In the genomic region with DNA sequence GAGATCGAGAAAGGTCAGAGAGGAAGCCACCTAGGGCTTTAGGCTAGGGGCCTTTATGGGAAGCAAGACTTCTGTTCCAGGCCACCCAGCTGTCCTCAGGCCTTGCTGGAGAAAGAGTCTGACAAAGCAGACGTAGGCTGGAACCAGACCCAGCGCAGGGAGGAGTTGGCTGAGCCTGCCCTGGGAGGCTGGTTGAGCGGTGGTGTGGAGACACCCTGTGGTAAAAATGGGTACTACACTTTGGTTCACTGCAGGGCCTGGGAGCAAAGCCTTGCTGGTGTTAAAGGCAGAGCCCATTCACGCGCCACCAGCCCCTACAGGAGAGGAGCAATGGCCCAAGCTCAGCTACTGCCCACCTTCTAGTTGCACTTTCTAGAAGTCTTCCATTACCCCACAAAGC, we compare ENCODE assay signal across 7 mouse cellular contexts. TPM values are rescaled to one million over a fixed set of nuclear protein-coding genes. Genes with fewer than 3 reads are reported as not detected.
DNase-seq lines count a peak whose midpoint lies in the region; ATAC-seq lines count a peak whose summit lies in the region.

No protein-coding gene starts in this region.

- no peak overlapping the region for H3K4me3 ChIP-seq in limb, embryonic 10.5 days
- H3K4me3 ChIP-seq in midbrain, embryonic 14.5 days (replicated peaks; ENCODE audit: low read depth, low read length): no peak overlapping the region

- peak overlapping the region; percentile 69 for H3K27ac ChIP-seq in limb, embryonic 10.5 days
- no peak overlapping the region for H3K27ac ChIP-seq in midbrain, embryonic 14.5 days (replicated peaks; ENCODE audit: low read depth, low read length)

- no peaks in the 10 kb centered on the region for H3K36me3 ChIP-seq in limb, embryonic 10.5 days
- no peaks in the 10 kb centered on the region for H3K36me3 ChIP-seq in midbrain, embryonic 14.5 days (ENCODE audit: control insufficient read depth, insufficient read depth, low read length)

- H3K27me3 ChIP-seq in limb, embryonic 10.5 days (ENCODE audit: low read depth, poor library complexity, severe bottlenecking): peaks cover 10% of the 10 kb centered on the region; the same call in 1 of the 2 replicates
- H3K27me3 ChIP-seq in midbrain, embryonic 14.5 days (ENCODE audit: control insufficient read depth, insufficient read depth, low read length): no peaks in the 10 kb centered on the region

- no peaks in the 10 kb centered on the region for H3K9me3 ChIP-seq in limb, embryonic 10.5 days (replicated peaks)
- H3K9me3 ChIP-seq in midbrain, embryonic 14.5 days (ENCODE audit: control insufficient read depth, low read length): no peaks in the 10 kb centered on the region

- no peak overlapping the region for H3K9ac ChIP-seq in midbrain, embryonic 14.5 days (replicated peaks; ENCODE audit: low read length)

- WGBS in limb, embryonic 10.5 days: 10% methylated on average over 6 of the region's 6 CpGs
- 3% methylated on average over 6 of the region's 6 CpGs for WGBS in midbrain, embryonic 14.5 days

- peak; percentile 88 for ATAC-seq in granulocyte monocyte progenitor cell, adult 5-6 weeks (replicated peaks; ENCODE audit: poor library complexity, severe bottlenecking)
- ATAC-seq in midbrain, embryonic 14.5 days (ENCODE audit: low FRiP score, low TSS enrichment): peak; percentile 72

- H3K4me2 ChIP-seq in midbrain, embryonic 14.5 days (ENCODE audit: low read length): no peak overlapping the region

- peak; percentile 89 for DNase-seq in adrenal gland, postnatal 10 days
- peak; percentile 93 for DNase-seq in embryo, embryonic 9.5 days (ENCODE audit: extremely low spot score)
- DNase-seq in kidney, adult 11 months: peak; percentile 64
- DNase-seq in limb, embryonic 10.5 days (ENCODE audit: low spot score): peak; percentile 92
- DNase-seq in midbrain, embryonic 14.5 days: peak; percentile 92
- DNase-seq in spleen, adult 18-20 months: peak; percentile 13 to 56

- H3K4me1 ChIP-seq in limb, embryonic 10.5 days: peaks cover 25% of the 10 kb centered on the region
- no peaks in the 10 kb centered on the region for H3K4me1 ChIP-seq in midbrain, embryonic 14.5 days (ENCODE audit: control insufficient read depth, insufficient read depth, low read length)

RNA-seq across cellular contexts. Expression of gene Trim29, which starts 26.4 kb away (rescaled TPM):
- under 1 TPM in 1 of 2 experiments, not detected in 1; 0.12 TPM for total RNA-seq in adrenal gland, postnatal 10 days (2021)
- total RNA-seq in granulocyte monocyte progenitor cell, adult 5-6 weeks (2014; fragmentation: Nextera tagmentation): not detected in 2 replicates
- total RNA-seq in granulocyte monocyte progenitor cell, adult 5-6 weeks (2017): not detected in 2 replicates
- 5.8 and 5.9 TPM in 2 replicates for polyA plus RNA-seq in limb, embryonic 10.5 days (2016; fragmentation: Nextera tagmentation; extraction: Ambion mirVana)
- not detected in 2 replicates for polyA plus RNA-seq in midbrain, embryonic 14.5 days (2014; fragmentation: Nextera tagmentation; extraction: Ambion mirVana)

RNA-seq across cellular contexts. Expression of gene Oaf, which starts 44.6 kb away (rescaled TPM):
- 10 to 100 TPM; 24.8 to 46.9 TPM for total RNA-seq in adrenal gland, postnatal 10 days (2021)
- 11.1 and 14.2 TPM in 2 replicates for total RNA-seq in granulocyte monocyte progenitor cell, adult 5-6 weeks (2014; fragmentation: Nextera tagmentation)
- 7.1 and 11.6 TPM in 2 replicates for total RNA-seq in granulocyte monocyte progenitor cell, adult 5-6 weeks (2017)
- 68.6 and 87.4 TPM in 2 replicates for polyA plus RNA-seq in limb, embryonic 10.5 days (2016; fragmentation: Nextera tagmentation; extraction: Ambion mirVana)
- 2.3 and 7.9 TPM in 2 replicates for polyA plus RNA-seq in midbrain, embryonic 14.5 days (2014; fragmentation: Nextera tagmentation; extraction: Ambion mirVana)

Comparison
In these comparisons a context has a peak if more than half of its experiments do, and no peak if none do; other contexts are left out.
1. DNase-seq: peak in every context shown above with its lines; median percentile 93 in embryo, embryonic 9.5 days; 92 in limb, embryonic 10.5 days; 92 in midbrain, embryonic 14.5 days; 89 in adrenal gland, postnatal 10 days; 64 in kidney, adult 11 months; 34 in spleen, adult 18-20 months.